Mouse (Mus musculus): ENCODE data around the gene Hdac4.

The Hdac4 gene

GRCm38 (mm10) chr1:92059571-92059970 lies 135.9 kb downstream of the Hdac4 start:
- no peak for DNase-seq (ENCODE audit: low read depth)

- DNase-seq (ENCODE audit: low read depth): no peak
Measured at GRCm38 (mm10) chr1:92058731-92059425, 136.6 kb downstream of the Hdac4 start.

- DNase-seq (ENCODE audit: low read depth): no peak
Measured at GRCm38 (mm10) chr1:92057068-92057467, 138.4 kb downstream of the Hdac4 start.

GRCm38 (mm10) chr1:92055149-92055548 lies 140.3 kb downstream of the Hdac4 start:
- no peak for DNase-seq (ENCODE audit: low read depth)

GRCm38 (mm10) chr1:92052190-92052589 lies 143.3 kb downstream of the Hdac4 start:
- DNase-seq (ENCODE audit: low read depth): no peak

GRCm38 (mm10) chr1:92051489-92052062 lies 143.9 kb downstream of the Hdac4 start:
- no peak for DNase-seq (ENCODE audit: low read depth)

- DNase-seq (ENCODE audit: low read depth): no peak
Measured at GRCm38 (mm10) chr1:92050992-92051391, 144.5 kb downstream of the Hdac4 start.

GRCm38 (mm10) chr1:92050566-92050965 lies 144.9 kb downstream of the Hdac4 start:
- no peak for DNase-seq (ENCODE audit: low read depth)

GRCm38 (mm10) chr1:92048415-92049354 lies 146.8 kb downstream of the Hdac4 start:
- DNase-seq (ENCODE audit: low read depth): no peak

GRCm38 (mm10) chr1:92045671-92046070 lies 149.8 kb downstream of the Hdac4 start:
- no peak for DNase-seq (ENCODE audit: low read depth)

GRCm38 (mm10) chr1:92044868-92045267 lies 150.6 kb downstream of the Hdac4 start:
- DNase-seq (ENCODE audit: low read depth): no peak

- no peak for DNase-seq (ENCODE audit: low read depth)
Measured at GRCm38 (mm10) chr1:92043989-92044388, 151.5 kb downstream of the Hdac4 start.

- DNase-seq (ENCODE audit: low read depth): peak; percentile 25
Measured at GRCm38 (mm10) chr1:92042126-92042525, 153.4 kb downstream of the Hdac4 start.

GRCm38 (mm10) chr1:92041290-92041689 lies 154.2 kb downstream of the Hdac4 start:
- DNase-seq (ENCODE audit: low read depth): no peak

- DNase-seq (ENCODE audit: low read depth): no peak
Measured at GRCm38 (mm10) chr1:92038714-92039113, 156.8 kb downstream of the Hdac4 start.

- no peak for DNase-seq (ENCODE audit: low read depth)
Measured at GRCm38 (mm10) chr1:92037039-92037438, 158.5 kb downstream of the Hdac4 start.

GRCm38 (mm10) chr1:92035770-92036169 lies 159.7 kb downstream of the Hdac4 start:
- DNase-seq (ENCODE audit: low read depth): no peak

GRCm38 (mm10) chr1:92034247-92034646 lies 161.3 kb downstream of the Hdac4 start:
- DNase-seq (ENCODE audit: low read depth): no peak

GRCm38 (mm10) chr1:92033463-92033862 lies 162.0 kb downstream of the Hdac4 start:
- no peak for DNase-seq (ENCODE audit: low read depth)

- no peak for DNase-seq (ENCODE audit: low read depth)
Measured at GRCm38 (mm10) chr1:92030541-92030940, 165.0 kb downstream of the Hdac4 start.

GRCm38 (mm10) chr1:92028158-92028557 lies 167.3 kb downstream of the Hdac4 start:
- no peak for DNase-seq (ENCODE audit: low read depth)

- DNase-seq (ENCODE audit: low read depth): no peak
Measured at GRCm38 (mm10) chr1:92026351-92026750, 169.1 kb downstream of the Hdac4 start.

GRCm38 (mm10) chr1:92023906-92024305 lies 171.6 kb downstream of the Hdac4 start:
- no peak for DNase-seq (ENCODE audit: low read depth)
